Mouse (Mus musculus) thymus, postnatal 25 days (tissue): Measurements from ENCODE around the gene Mical3.
"Not testable (repeated sequence)": the region's sequence is repeated elsewhere in the genome, so short reads cannot be mapped to it uniquely, and the experiment has no call there.

Experiments used
- DNase-seq: peaks from one replicate; pipeline ENCODE4 v3.0.0; 2022

Mical3 gene

DNA sequence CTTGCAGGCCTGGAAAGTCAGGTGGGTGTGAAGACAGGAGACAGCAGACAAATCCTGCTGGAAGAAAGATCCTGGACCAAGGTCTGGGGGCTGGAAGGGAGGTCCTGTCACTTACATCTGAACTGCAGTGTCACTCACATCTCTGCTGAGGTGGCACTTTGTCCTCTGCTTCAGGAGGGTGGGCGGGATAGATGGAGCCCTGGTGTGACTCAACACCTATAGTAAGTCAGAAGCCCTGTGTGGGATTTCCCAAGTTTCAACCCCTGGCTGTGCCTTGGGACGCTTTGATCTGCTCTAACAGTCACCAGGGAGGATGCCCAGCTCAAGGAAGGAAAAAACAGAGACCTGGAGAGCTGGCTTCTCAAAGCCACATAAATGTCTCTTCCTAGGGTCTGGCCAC is 203.9 kb downstream of the Mical3 start:
- no peak for DNase-seq

- not testable (repeated sequence) for DNase-seq
These were observed 205.9 kb downstream of the Mical3 start for GRCm38 (mm10) chr6:120924791-120925321.

DNA sequence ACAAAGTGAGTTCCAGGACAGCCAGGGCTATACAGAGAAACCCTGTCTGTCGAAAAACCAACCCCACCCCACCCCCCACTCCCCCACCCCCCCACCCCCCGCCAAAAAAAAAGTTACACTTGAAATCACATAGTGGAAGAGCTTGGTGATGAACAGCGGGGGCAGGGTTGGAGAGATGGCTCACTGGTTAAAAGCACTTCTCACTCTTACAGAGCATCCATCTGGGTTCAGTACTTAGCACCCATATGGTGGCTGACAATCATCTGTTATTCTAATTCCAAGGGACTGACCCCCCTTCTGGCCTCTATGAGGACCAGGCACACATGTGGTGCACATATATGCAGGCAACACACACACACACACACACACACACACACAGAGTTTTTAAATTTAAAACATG is 212.8 kb downstream of the Mical3 start:
- no peak for DNase-seq

DNA sequence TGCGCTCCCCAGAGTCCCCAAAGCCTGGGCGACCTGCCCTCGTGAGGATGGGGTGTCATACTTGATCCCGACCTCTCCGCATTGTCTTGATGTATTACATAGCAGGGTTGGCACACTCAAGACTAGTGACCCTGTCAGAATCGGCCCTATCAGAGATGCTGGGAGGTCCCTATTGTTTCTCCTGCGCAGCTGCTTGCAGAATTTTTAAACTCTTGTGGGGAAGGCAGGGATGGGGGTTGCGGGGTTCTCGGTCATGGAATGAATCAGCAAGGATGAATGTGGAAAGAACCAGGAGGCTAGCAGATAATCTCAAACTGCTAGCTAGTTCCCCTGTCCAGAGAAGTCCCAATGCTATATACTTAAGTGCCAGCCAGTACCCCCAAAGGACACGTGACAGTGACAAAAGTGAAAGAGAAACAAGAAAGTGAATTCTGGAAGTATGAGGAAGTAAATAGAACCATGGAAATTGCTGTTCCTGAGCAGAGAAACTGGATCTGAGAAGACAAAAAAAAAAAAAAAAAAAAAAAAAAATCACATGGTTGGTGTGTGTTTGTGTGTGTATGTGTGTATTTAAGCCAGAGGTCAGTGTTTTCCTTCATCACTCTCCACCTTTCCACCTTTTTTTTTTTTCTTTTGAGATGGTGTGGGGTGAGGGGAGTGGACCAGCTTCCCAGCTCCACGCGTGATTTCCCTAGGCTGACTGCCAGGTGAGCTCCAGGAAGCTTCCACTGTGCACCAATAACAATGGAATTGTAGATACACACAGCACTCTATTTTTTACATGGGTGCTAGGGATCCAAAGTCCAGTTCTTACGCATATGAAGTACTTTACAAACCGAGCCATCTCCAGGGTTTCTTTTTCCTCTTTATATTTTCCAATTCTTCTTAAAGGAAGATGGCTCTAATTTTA is 213.6 kb downstream of the Mical3 start:
- not testable (repeated sequence) for DNase-seq

GRCm38 (mm10) chr6:120916074-120916971 is 214.5 kb downstream of the Mical3 start, which contains the start of gene Bid:
Gene Bid (minus strand): TSS chr6:120916853.
- peak; percentile 98 for DNase-seq

- DNase-seq = no peak
These were observed 215.2 kb downstream of the Mical3 start for GRCm38 (mm10) chr6:120915649-120915975.

GRCm38 (mm10) chr6:120914911-120915648 is 215.7 kb downstream of the Mical3 start:
- DNase-seq = peak; percentile 72

GRCm38 (mm10) chr6:120914533-120914910 is 216.3 kb downstream of the Mical3 start:
- no peak for DNase-seq

GRCm38 (mm10) chr6:120913783-120914182 is 217.0 kb downstream of the Mical3 start:
- no peak for DNase-seq

DNA sequence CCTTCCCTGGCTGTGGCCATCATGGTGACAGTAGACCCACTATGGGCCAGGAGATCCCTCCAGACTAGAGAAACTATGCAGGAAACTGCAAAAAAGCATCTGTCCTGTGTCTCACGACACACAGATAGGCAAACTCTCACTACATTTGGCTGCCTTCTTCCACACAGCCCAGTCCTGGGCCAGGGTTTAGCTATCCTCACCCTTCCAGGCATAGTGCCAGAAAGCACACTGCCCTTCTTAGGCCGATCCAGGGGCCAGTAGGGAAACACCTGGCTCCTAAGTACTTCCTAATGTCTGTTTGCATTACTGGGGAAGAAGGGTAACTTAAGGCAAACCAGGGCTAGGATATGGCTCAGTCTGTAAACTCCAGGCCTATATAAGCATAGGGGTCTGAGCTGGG is 217.9 kb downstream of the Mical3 start:
- DNase-seq = no peak

DNA sequence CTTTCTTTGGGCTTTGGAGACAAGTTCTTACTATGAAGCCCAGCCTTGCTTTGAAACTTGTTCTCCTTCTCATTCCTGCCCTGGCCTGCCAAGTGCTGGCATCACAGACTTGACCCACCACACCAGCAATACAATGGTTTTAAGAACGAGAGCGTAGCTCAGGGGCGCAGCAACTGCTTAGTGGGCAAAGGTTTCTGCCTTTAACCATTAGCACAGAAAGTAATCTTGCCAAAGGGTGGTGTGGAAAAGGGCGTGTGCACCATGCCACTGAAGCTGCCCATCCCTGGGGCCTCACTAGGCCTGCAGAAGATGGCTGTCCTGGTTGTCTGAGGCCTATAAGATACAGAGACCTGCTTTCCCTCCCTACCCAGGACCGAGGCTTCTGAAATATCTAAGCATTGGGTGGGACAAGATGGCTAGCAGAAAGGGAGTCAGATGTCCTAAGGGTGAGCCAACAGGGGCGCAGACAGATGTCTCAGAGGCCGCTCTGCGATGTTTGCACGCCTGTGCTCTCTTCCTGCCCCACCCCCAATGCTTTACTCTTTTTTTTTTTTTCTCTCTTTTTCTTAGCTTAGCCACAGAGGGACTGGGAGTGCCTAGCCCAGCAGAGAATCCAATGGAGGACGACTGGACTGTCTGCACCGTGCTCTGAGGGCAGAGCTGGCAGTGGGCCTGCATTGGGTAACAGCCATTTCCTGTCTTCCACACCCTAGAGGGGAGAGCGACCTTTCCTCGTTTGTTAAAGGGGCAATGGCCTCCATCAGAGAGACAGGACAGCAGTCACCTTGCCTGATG is 219.4 kb downstream of the Mical3 start:
- DNase-seq = peak; percentile 46

DNA sequence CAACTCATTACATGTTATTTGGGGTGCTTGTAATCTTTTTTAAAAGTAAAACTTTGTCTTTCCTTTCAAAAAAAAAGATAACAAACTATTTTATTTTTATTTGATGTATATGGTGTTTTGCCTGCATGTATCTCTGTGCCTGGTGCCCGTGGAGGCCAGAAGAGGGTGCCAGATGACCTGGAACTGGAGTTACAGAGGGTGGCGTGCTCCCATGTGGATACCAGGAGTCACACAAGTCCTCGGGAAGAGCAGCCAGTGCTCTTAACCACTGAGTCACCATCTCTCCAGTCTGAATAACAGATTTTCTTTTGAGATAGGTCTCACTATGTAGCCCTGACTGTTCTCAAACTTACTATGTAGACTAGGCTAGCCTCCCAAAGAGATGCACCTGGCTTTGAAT is 221.3 kb downstream of the Mical3 start:
- DNase-seq = no peak

GRCm38 (mm10) chr6:120907876-120908597 is 222.8 kb downstream of the Mical3 start:
- DNase-seq = not testable (repeated sequence)

DNA sequence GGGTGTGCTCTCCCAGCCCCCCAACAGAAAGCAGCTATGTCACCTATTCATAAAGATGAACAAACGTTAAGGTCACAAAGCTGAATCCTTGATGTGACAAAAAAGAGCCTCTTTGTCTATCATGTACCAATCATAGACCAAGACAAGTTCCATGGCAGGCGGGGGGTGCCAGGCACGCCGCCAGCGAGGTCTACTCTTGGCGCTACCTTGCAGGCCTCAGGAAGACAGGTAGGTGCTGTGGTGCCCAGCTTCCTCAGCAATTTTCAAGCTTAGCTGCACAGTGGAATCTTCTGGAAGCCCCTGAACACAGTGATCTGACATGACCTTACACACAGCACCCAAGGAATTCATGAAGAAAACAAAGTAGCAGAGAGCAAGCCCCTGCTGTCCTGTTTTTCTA is 224.3 kb downstream of the Mical3 start:
- no peak for DNase-seq

- no peak for DNase-seq
These were observed 225.7 kb downstream of the Mical3 start for GRCm38 (mm10) chr6:120905111-120905510.

GRCm38 (mm10) chr6:120903961-120904360 is 226.8 kb downstream of the Mical3 start:
- DNase-seq = no peak

- peak; percentile 58 for DNase-seq
These were observed 227.3 kb downstream of the Mical3 start for GRCm38 (mm10) chr6:120903450-120903912.

DNA sequence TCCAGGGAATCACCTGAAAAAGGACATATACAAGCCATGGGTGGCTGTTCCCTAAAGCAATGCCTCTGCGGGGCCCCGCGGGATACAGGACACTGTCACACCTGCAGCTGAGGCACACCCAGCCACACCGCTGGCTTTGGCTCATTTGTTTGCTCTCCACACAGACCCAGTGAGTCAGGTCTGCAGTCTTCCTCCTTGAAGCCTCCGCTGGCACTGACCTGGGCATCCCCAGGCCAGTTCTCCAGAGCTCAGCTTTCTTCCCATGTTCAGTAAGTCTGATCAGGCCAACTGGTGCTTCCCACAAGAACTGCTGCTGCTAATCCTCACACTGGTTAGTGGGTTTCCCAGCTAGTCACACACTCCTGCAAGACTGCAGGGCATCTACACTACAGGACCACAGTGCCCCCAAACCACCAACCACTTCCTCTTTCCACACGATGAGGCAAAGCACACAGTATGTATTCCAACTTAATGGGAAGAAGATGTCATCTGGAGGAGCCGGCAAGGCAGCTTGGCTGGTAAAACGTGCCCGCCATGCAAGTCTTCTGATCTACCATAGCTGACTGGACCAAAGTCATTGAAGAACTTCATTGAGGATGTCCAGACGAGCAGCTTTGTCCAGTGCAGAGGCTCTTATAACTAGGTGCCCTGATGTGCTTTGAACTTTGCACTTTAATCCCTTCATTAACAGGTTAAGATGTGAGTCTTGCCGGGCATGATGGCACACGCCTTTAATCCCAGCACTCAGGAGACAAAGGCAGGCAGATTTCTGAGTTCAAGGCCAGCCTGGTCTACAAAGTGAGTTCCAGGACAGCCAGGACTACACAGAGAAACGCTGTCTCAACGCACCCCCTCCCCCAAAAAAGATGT is 228.8 kb downstream of the Mical3 start:
- peak; percentile 54 for DNase-seq

GRCm38 (mm10) chr6:120898188-120898833 is 232.5 kb downstream of the Mical3 start:
- peak; percentile 51 for DNase-seq
